Mouse (Mus musculus): ENCODE data around the gene Ap2a1.

Ap2a1 gene

GRCm38 (mm10) chr7:44929204-44930151 lies at the start of gene Ap2a1:
Ap2a1 (minus strand) TSS chr7:44929496.
- in situ Hi-C loops (cut with MboI, MseI): no loop called here

- in situ Hi-C loops (cut with MboI, MseI): no loop called here
These were observed 49.0 kb upstream of the Ap2a1 start for GRCm38 (mm10) chr7:44978300-44978699.

- in situ Hi-C loops (cut with MboI, MseI): no loop called here
These were observed 45.8 kb upstream of the Ap2a1 start for GRCm38 (mm10) chr7:44975117-44975419.

GRCm38 (mm10) chr7:44974383-44975116 lies 45.3 kb upstream of the Ap2a1 start, which contains the start of gene Cpt1c:
Cpt1c (minus strand) TSS chr7:44974851.
- in situ Hi-C loops (cut with MboI, MseI): no loop called here

- in situ Hi-C loops (cut with MboI, MseI): no loop called here
These were observed 44.3 kb upstream of the Ap2a1 start for GRCm38 (mm10) chr7:44973415-44974130.

GRCm38 (mm10) chr7:44971142-44971541 lies 41.8 kb upstream of the Ap2a1 start:
- in situ Hi-C loops (cut with MboI, MseI): no loop called here

GRCm38 (mm10) chr7:44970231-44970691 lies 41.0 kb upstream of the Ap2a1 start:
- in situ Hi-C loops (cut with MboI, MseI): no loop called here

GRCm38 (mm10) chr7:44966638-44967037 lies 37.3 kb upstream of the Ap2a1 start:
- in situ Hi-C loops (cut with MboI, MseI): no loop called here

GRCm38 (mm10) chr7:44965975-44966374 lies 36.7 kb upstream of the Ap2a1 start:
- in situ Hi-C loops (cut with MboI, MseI): no loop called here

- in situ Hi-C loops (cut with MboI, MseI): no loop called here
These were observed 35.7 kb upstream of the Ap2a1 start for GRCm38 (mm10) chr7:44964990-44965389.

GRCm38 (mm10) chr7:44962831-44963230 lies 33.5 kb upstream of the Ap2a1 start:
- in situ Hi-C loops (cut with MboI, MseI): no loop called here

- in situ Hi-C loops (cut with MboI, MseI): no loop called here
These were observed 33.0 kb upstream of the Ap2a1 start for GRCm38 (mm10) chr7:44962337-44962736.

GRCm38 (mm10) chr7:44960512-44960910 lies 31.2 kb upstream of the Ap2a1 start:
- in situ Hi-C loops (cut with MboI, MseI): no loop called here

GRCm38 (mm10) chr7:44959874-44960511 lies 30.7 kb upstream of the Ap2a1 start:
- in situ Hi-C loops (cut with MboI, MseI): loop anchor here (5.0 to 10.0 kb wide), 2 partner anchors 43 to 235 kb away; no protein-coding TSS in a partner anchor

- in situ Hi-C loops (cut with MboI, MseI): loop anchor here (5.0 to 10.0 kb wide), 2 partner anchors 42 to 234 kb away; no protein-coding TSS in a partner anchor
These were observed 30.0 kb upstream of the Ap2a1 start for GRCm38 (mm10) chr7:44959281-44959680.

GRCm38 (mm10) chr7:44958208-44958607 lies 28.9 kb upstream of the Ap2a1 start:
- in situ Hi-C loops (cut with MboI, MseI): loop anchor here (5.0 to 10.0 kb wide), 2 partner anchors 41 to 233 kb away; no protein-coding TSS in a partner anchor

GRCm38 (mm10) chr7:44957183-44957835 lies 28.0 kb upstream of the Ap2a1 start:
- in situ Hi-C loops (cut with MboI, MseI): loop anchor here (5.0 to 10.0 kb wide), 2 partner anchors 40 to 233 kb away; no protein-coding TSS in a partner anchor

GRCm38 (mm10) chr7:44956266-44956665 lies 27.0 kb upstream of the Ap2a1 start:
- in situ Hi-C loops (cut with MboI, MseI): loop anchor here (5.0 to 10.0 kb wide), 2 partner anchors 39 to 231 kb away; no protein-coding TSS in a partner anchor

GRCm38 (mm10) chr7:44955628-44956027 lies 26.3 kb upstream of the Ap2a1 start:
- in situ Hi-C loops (cut with MboI, MseI): loop anchor here (5.0 to 10.0 kb wide), 2 partner anchors 38 to 231 kb away; no protein-coding TSS in a partner anchor

Measured in T-helper 2 cell (primary cell).